Mouse (Mus musculus): ENCODE results near the gene Fxyd1. TPM values are rescaled to one million over a fixed set of nuclear protein-coding genes. Genes with fewer than 3 reads are reported as not detected.

The Fxyd1 gene
- total RNA-seq, 1 experiment: not detected

- in situ Hi-C loops (cut with MboI; ENCODE audit: low sequenced_read_pairs in 2 of 2, unreplicated experiment in 2 of 2): no loop called here
- H3K9ac ChIP-seq (ENCODE audit: insufficient read depth, low read depth, low read length, poor library complexity, severe bottlenecking): no peak overlapping the region
Observed at GRCm38 (mm10) chr7:31059919-31060620, 3.1 kb upstream of the Fxyd1 start.

GRCm38 (mm10) chr7:31059108-31059507 lies 2.1 kb upstream of the Fxyd1 start, which contains the start of gene Lgi4:
Lgi4 (plus strand) TSS chr7:31059342.
- Histone ChIP-seq H3K27ac (ENCODE audit: insufficient read depth, low read depth, low read length, poor library complexity, severe bottlenecking) (no peak within 1 kb of the TSS), H3K36me3 (ENCODE audit: control insufficient read depth, insufficient read depth, low read length, poor library complexity, severe bottlenecking) (no peaks in the 10 kb centered on the region), H3K4me1 (ENCODE audit: control insufficient read depth in 2 of 2, insufficient read depth in 2 of 2, low read length in 2 of 2, poor library complexity in 1 of 2) (peaks cover 0 to 5% of the 10 kb centered on the region in 2 experiments; a peak in 2 of 4 replicates), H3K4me3 (ENCODE audit: insufficient read depth in 1 of 2, low read depth in 1 of 2, low read length in 2 of 2, poor library complexity in 1 of 2, severe bottlenecking in 1 of 2) (no peak within 1 kb of the TSS), H3K9me3 (ENCODE audit: control insufficient read depth, insufficient read depth, low read depth, low read length) (no peaks in the 10 kb centered on the region), H3K9ac (ENCODE audit: insufficient read depth, low read depth, low read length, poor library complexity, severe bottlenecking) (no peak within 1 kb of the TSS)
- in situ Hi-C loops (cut with MboI; ENCODE audit: low sequenced_read_pairs in 2 of 2, unreplicated experiment in 2 of 2): no loop called here
- peak; percentile 60 for DNase-seq (ENCODE audit: low read depth, low spot score)
- TF ChIP-seq ZC3H11A (IDR thresholded peaks at IDR 0.05; ENCODE audit: borderline replicate concordance, low read depth, low read length) (peak; percentile 64; the same call in 1 of the 2 replicates), HCFC1 (IDR thresholded peaks at IDR 0.05; ENCODE audit: borderline replicate concordance, insufficient read depth, low read length) (no peak)

More at GRCm38 (mm10) chr7:31059919-31060620, 3.1 kb upstream of the Fxyd1 start:
- H3K36me3 ChIP-seq (ENCODE audit: control insufficient read depth, insufficient read depth, low read length, poor library complexity, severe bottlenecking): no peaks in the 10 kb centered on the region
- TF ChIP-seq ZC3H11A (IDR thresholded peaks at IDR 0.05; ENCODE audit: borderline replicate concordance, low read depth, low read length): no peak
- TF ChIP-seq HCFC1 (IDR thresholded peaks at IDR 0.05; ENCODE audit: borderline replicate concordance, insufficient read depth, low read length): no peak
- TF ChIP-seq ZNF384 (IDR thresholded peaks at IDR 0.05; ENCODE audit: low read depth, low read length): no peak
- TF ChIP-seq MAFK (IDR thresholded peaks at IDR 0.05; ENCODE audit: insufficient read depth, low read depth, low read length): no peak
- no peak for TF ChIP-seq CHD2 (IDR thresholded peaks at IDR 0.05; ENCODE audit: low read depth, low read length)
- no peak overlapping the region for H3K4me3 ChIP-seq (ENCODE audit: insufficient read depth in 1 of 2, low read depth in 1 of 2, low read length in 2 of 2, poor library complexity in 1 of 2, severe bottlenecking in 1 of 2)
- DNase-seq (ENCODE audit: low read depth, low spot score): no peak
- no peaks in the 10 kb centered on the region for H3K9me3 ChIP-seq (ENCODE audit: control insufficient read depth, insufficient read depth, low read depth, low read length)
- H3K4me1 ChIP-seq (ENCODE audit: control insufficient read depth in 2 of 2, insufficient read depth in 2 of 2, low read length in 2 of 2, poor library complexity in 1 of 2): peaks cover 0 to 4% of the 10 kb centered on the region in 2 experiments; a peak in 2 of 4 replicates
- H3K27ac ChIP-seq (ENCODE audit: insufficient read depth, low read depth, low read length, poor library complexity, severe bottlenecking): no peak overlapping the region

GRCm38 (mm10) chr7:31058211-31058610 lies 1.2 kb upstream of the Fxyd1 start:
- in situ Hi-C loops (cut with MboI; ENCODE audit: low sequenced_read_pairs in 2 of 2, unreplicated experiment in 2 of 2): no loop called here

GRCm38 (mm10) chr7:31057730-31058129 lies 731 bp upstream of the Fxyd1 start:
- H3K4me1 ChIP-seq (ENCODE audit: control insufficient read depth in 2 of 2, insufficient read depth in 2 of 2, low read length in 2 of 2, poor library complexity in 1 of 2): peaks cover 0 to 5% of the 10 kb centered on the region in 2 experiments; a peak in 2 of 4 replicates

More at GRCm38 (mm10) chr7:31058211-31058610, 1.2 kb upstream of the Fxyd1 start:
- Histone ChIP-seq H3K36me3 (ENCODE audit: control insufficient read depth, insufficient read depth, low read length, poor library complexity, severe bottlenecking) (no peaks in the 10 kb centered on the region), H3K27ac (ENCODE audit: insufficient read depth, low read depth, low read length, poor library complexity, severe bottlenecking) (no peak overlapping the region), H3K9ac (ENCODE audit: insufficient read depth, low read depth, low read length, poor library complexity, severe bottlenecking) (no peak overlapping the region), H3K4me3 (ENCODE audit: insufficient read depth in 1 of 2, low read depth in 1 of 2, low read length in 2 of 2, poor library complexity in 1 of 2, severe bottlenecking in 1 of 2) (no peak overlapping the region), H3K4me1 (ENCODE audit: control insufficient read depth in 2 of 2, insufficient read depth in 2 of 2, low read length in 2 of 2, poor library complexity in 1 of 2) (peaks cover 0 to 5% of the 10 kb centered on the region in 2 experiments; a peak in 2 of 4 replicates), H3K9me3 (ENCODE audit: control insufficient read depth, insufficient read depth, low read depth, low read length) (no peaks in the 10 kb centered on the region)
- no peak for TF ChIP-seq MAFK (IDR thresholded peaks at IDR 0.05; ENCODE audit: insufficient read depth, low read depth, low read length)
- TF ChIP-seq HCFC1 (IDR thresholded peaks at IDR 0.05; ENCODE audit: borderline replicate concordance, insufficient read depth, low read length): no peak
- no peak for TF ChIP-seq ZNF384 (IDR thresholded peaks at IDR 0.05; ENCODE audit: low read depth, low read length)
- TF ChIP-seq ZC3H11A (IDR thresholded peaks at IDR 0.05; ENCODE audit: borderline replicate concordance, low read depth, low read length): no peak
- TF ChIP-seq CHD2 (IDR thresholded peaks at IDR 0.05; ENCODE audit: low read depth, low read length): no peak
- no peak for DNase-seq (ENCODE audit: low read depth, low spot score)

More at GRCm38 (mm10) chr7:31057730-31058129, 731 bp upstream of the Fxyd1 start:
- no peaks in the 10 kb centered on the region for H3K9me3 ChIP-seq (ENCODE audit: control insufficient read depth, insufficient read depth, low read depth, low read length)
- no peak for TF ChIP-seq MAFK (IDR thresholded peaks at IDR 0.05; ENCODE audit: insufficient read depth, low read depth, low read length)
- TF ChIP-seq CHD2 (IDR thresholded peaks at IDR 0.05; ENCODE audit: low read depth, low read length): no peak
- no peak for TF ChIP-seq HCFC1 (IDR thresholded peaks at IDR 0.05; ENCODE audit: borderline replicate concordance, insufficient read depth, low read length)
- no peak for TF ChIP-seq ZC3H11A (IDR thresholded peaks at IDR 0.05; ENCODE audit: borderline replicate concordance, low read depth, low read length)
- TF ChIP-seq ZNF384 (IDR thresholded peaks at IDR 0.05; ENCODE audit: low read depth, low read length): no peak
- no peak overlapping the region for H3K9ac ChIP-seq (ENCODE audit: insufficient read depth, low read depth, low read length, poor library complexity, severe bottlenecking)
- no peaks in the 10 kb centered on the region for H3K36me3 ChIP-seq (ENCODE audit: control insufficient read depth, insufficient read depth, low read length, poor library complexity, severe bottlenecking)
- in situ Hi-C loops (cut with MboI; ENCODE audit: low sequenced_read_pairs in 2 of 2, unreplicated experiment in 2 of 2): no loop called here
- DNase-seq (ENCODE audit: low read depth, low spot score): no peak
- H3K4me3 ChIP-seq (ENCODE audit: insufficient read depth in 1 of 2, low read depth in 1 of 2, low read length in 2 of 2, poor library complexity in 1 of 2, severe bottlenecking in 1 of 2): no peak overlapping the region
- H3K27ac ChIP-seq (ENCODE audit: insufficient read depth, low read depth, low read length, poor library complexity, severe bottlenecking): no peak overlapping the region
